Mouse (Mus musculus) heart, postnatal 0 days (tissue): ENCODE data around the gene Klf4.

Source experiments
- CTCF ChIP-seq: IDR thresholded peaks from 2 replicates; pipeline ENCODE4 v1.5.1; 2016; ENCODE audit warnings: antibody characterized with exemption, control low read depth, low read depth
- EP300 ChIP-seq: IDR thresholded peaks from 2 replicates; pipeline ENCODE4 v1.6.1; 2016; ENCODE audit warnings: antibody characterized with exemption, low read depth

- TF ChIP-seq CTCF (no peak), EP300 (no peak)
Observed at GRCm38 (mm10) chr4:55535012-55535411, 2.7 kb upstream of the Klf4 start.
